Mouse (Mus musculus) liver, embryonic 14.5 days (tissue): ENCODE measurements around the gene Trp53bp1.

Experiments used
- CTCF ChIP-seq: IDR thresholded peaks from 2 replicates; pipeline ENCODE4 v1.5.1; 2016; ENCODE audit warnings: antibody characterized with exemption, low read depth, control low read depth
- EP300 ChIP-seq: IDR thresholded peaks from 2 replicates; pipeline ENCODE4 v1.6.1; 2016; ENCODE audit warnings: antibody characterized with exemption, low read depth

GRCm38 (mm10) chr2:121298131-121298530 lies 26.9 kb upstream of the Trp53bp1 start:
- no peak for TF ChIP-seq CTCF
- no peak for TF ChIP-seq EP300
